Mouse (Mus musculus): ENCODE measurements at regions not wholly inside any gene's neighbourhood (a gene's known extent, or its start where the extent isn't known, plus 50 kb on each side); places are given as distances from the start of the nearest gene placed in this dataset.

- Histone ChIP-seq H3K4me2 (no peak overlapping the region), H3K4me1 (no peaks in the 10 kb centered on the region), H3K4me3 (replicated peaks) (no peak overlapping the region), H3K36me3 (no peaks in the 10 kb centered on the region), H3K27me3 (replicated peaks) (no peaks in the 10 kb centered on the region), H3K9me3 (replicated peaks) (no peaks in the 10 kb centered on the region), H3K27ac (replicated peaks) (no peak overlapping the region), H3K9ac (replicated peaks) (no peak overlapping the region)
- 76% methylated on average over 8 of the region's 8 CpGs for WGBS
- ATAC-seq (ENCODE audit: low FRiP score) = no peak
Observed at GRCm38 (mm10) chr10:83906751-83907150, 184.1 kb downstream of the 1500009L16Rik start.

- Histone ChIP-seq H3K4me1 (peaks cover 14% of the 10 kb centered on the region), H3K27me3 (replicated peaks) (no peaks in the 10 kb centered on the region), H3K9me3 (replicated peaks) (no peaks in the 10 kb centered on the region), H3K36me3 (no peaks in the 10 kb centered on the region), H3K27ac (replicated peaks) (no peak overlapping the region), H3K4me3 (replicated peaks) (no peak overlapping the region), H3K4me2 (no peak overlapping the region), H3K9ac (replicated peaks) (no peak overlapping the region)
- WGBS = 95% methylated on average over 10 of the region's 10 CpGs
- ATAC-seq (ENCODE audit: low FRiP score) = no peak
Observed at GRCm38 (mm10) chr10:83910649-83911370, 188.1 kb downstream of the 1500009L16Rik start.

GRCm38 (mm10) chr10:83914401-83915132, 191.9 kb downstream of the 1500009L16Rik start:
- 10% methylated on average over 12 of the region's 12 CpGs for WGBS
- no peaks in the 10 kb centered on the region for H3K27me3 ChIP-seq (replicated peaks)
- ATAC-seq (ENCODE audit: low FRiP score) = peak; percentile 8; the same call in 1 of the 2 replicates
- H3K4me2 ChIP-seq = no peak overlapping the region; the same call in 1 of the 2 replicates
- H3K9ac ChIP-seq (replicated peaks) = no peak overlapping the region
- H3K27ac ChIP-seq (replicated peaks) = no peak overlapping the region; the same call in 1 of the 2 replicates
- no peaks in the 10 kb centered on the region for H3K9me3 ChIP-seq (replicated peaks)
- peaks cover 14% of the 10 kb centered on the region for H3K4me1 ChIP-seq
- no peaks in the 10 kb centered on the region for H3K36me3 ChIP-seq
- no peak overlapping the region for H3K4me3 ChIP-seq (replicated peaks)

DNA sequence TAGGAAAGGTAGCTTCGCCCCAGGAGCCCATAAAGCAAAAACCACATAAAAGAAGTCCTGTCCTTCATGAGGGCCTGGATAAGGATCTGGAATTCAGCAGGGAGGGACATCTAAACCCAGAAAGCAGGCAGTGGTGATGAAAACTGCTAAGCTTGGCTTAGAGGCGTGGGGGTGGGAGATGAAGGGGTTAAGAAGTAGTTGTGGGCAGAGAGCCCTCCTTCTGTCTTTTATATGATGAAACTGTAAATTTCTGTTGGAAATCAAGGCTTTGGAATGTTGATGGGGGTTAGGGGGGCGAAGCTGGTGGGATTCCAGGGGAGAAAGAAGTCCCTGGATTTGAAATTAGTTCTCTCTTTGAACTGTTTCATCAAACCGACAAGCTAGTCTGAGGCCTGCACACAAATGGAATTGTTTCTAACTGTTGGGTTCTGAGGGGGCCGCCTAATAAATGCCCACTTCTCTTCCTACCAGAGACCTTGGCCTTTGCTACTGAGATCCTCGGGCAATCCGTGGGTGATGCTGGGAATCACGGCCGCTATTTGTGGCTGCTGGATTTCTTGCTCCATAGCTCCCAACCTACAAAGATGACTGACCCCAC, 192.6 kb downstream of the 1500009L16Rik start:
- Histone ChIP-seq H3K4me3 (replicated peaks) (no peak overlapping the region), H3K36me3 (no peaks in the 10 kb centered on the region), H3K27me3 (replicated peaks) (no peaks in the 10 kb centered on the region), H3K9me3 (replicated peaks) (no peaks in the 10 kb centered on the region), H3K27ac (replicated peaks) (no peak overlapping the region), H3K4me2 (no peak overlapping the region), H3K9ac (replicated peaks) (no peak overlapping the region), H3K4me1 (peaks cover 14% of the 10 kb centered on the region)
- 19% methylated on average over 9 of the region's 9 CpGs for WGBS
- ATAC-seq (ENCODE audit: low FRiP score) = no peak

- ATAC-seq (ENCODE audit: low FRiP score) = peak; percentile 53; the same call in 1 of the 2 replicates
- H3K9me3 ChIP-seq (replicated peaks) = no peaks in the 10 kb centered on the region
- H3K4me3 ChIP-seq (replicated peaks) = no peak overlapping the region
- H3K27ac ChIP-seq (replicated peaks) = no peak overlapping the region
- no peaks in the 10 kb centered on the region for H3K27me3 ChIP-seq (replicated peaks)
- no peaks in the 10 kb centered on the region for H3K36me3 ChIP-seq
- H3K4me2 ChIP-seq = no peak overlapping the region
- H3K4me1 ChIP-seq = peaks cover 6% of the 10 kb centered on the region
- 59% methylated on average over 4 of the region's 4 CpGs for WGBS
- H3K9ac ChIP-seq (replicated peaks) = no peak overlapping the region
Observed at GRCm38 (mm10) chr10:83926990-83927389, 204.3 kb downstream of the 1500009L16Rik start.

DNA sequence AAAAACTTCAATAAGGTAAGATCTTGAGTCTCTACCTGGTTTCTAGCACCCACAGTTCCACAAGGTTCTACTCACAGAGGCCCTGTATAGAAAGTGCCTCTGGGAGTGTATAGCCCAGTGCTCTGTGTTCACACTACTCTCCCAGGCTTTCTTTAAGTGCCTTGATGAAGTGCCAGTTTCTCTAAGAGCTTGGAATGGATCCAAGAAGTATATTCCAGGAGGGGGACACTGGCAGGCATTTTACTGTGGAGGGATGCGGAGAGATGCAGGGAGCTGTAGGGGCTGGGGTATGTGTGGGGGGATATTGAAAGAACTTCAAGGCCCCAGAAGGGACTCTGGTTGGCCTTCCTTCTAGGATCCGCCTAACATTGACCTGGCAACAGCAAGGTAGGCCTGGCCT, 204.9 kb downstream of the 1500009L16Rik start:
- H3K4me2 ChIP-seq = no peak overlapping the region
- H3K4me1 ChIP-seq = peaks cover 6% of the 10 kb centered on the region
- H3K9ac ChIP-seq (replicated peaks) = no peak overlapping the region
- H3K36me3 ChIP-seq = no peaks in the 10 kb centered on the region
- peak; percentile 59; the same call in 1 of the 2 replicates for ATAC-seq (ENCODE audit: low FRiP score)
- no peaks in the 10 kb centered on the region for H3K9me3 ChIP-seq (replicated peaks)
- H3K27me3 ChIP-seq (replicated peaks) = no peaks in the 10 kb centered on the region
- WGBS = 75% methylated on average over 2 of the region's 2 CpGs
- H3K4me3 ChIP-seq (replicated peaks) = no peak overlapping the region
- H3K27ac ChIP-seq (replicated peaks) = 0 out of 2 replicates have a peak overlapping the region, but pooled peaks have one; percentile 48

DNA sequence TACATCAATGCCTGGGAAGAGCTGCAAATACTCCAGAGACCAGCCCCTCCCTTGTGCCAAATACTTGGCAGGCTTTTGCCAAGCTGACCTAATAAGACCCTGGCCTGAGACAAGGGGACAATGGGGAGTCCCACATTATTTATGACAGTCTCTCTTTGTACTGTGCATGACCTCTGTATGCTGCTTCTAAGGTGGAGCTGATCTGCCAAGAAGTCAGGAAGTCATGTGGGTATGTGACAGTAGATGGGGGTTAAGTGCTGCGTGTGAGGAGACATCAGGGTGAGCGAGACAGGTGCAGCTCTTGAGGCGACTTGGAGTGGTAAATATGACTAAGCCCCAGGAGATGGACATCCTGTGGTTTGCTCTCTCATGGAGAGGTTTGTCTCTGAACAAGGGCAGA, 209.1 kb downstream of the 1500009L16Rik start:
- Histone ChIP-seq H3K4me3 (replicated peaks) (no peak overlapping the region), H3K4me2 (no peak overlapping the region), H3K9me3 (replicated peaks) (no peaks in the 10 kb centered on the region), H3K4me1 (peaks cover 6% of the 10 kb centered on the region), H3K27me3 (replicated peaks) (no peaks in the 10 kb centered on the region), H3K36me3 (no peaks in the 10 kb centered on the region), H3K9ac (replicated peaks) (no peak overlapping the region), H3K27ac (replicated peaks) (no peak overlapping the region)
- no peak for ATAC-seq (ENCODE audit: low FRiP score)
- WGBS = 28% methylated on average over 3 of the region's 3 CpGs

GRCm38 (mm10) chr10:83933201-83933600, 210.5 kb downstream of the 1500009L16Rik start:
- ATAC-seq (ENCODE audit: low FRiP score) = no peak
- WGBS = 85% methylated on average over 7 of the region's 7 CpGs
- no peak overlapping the region for H3K27ac ChIP-seq (replicated peaks)

GRCm38 (mm10) chr10:83934498-83934897, 211.8 kb downstream of the 1500009L16Rik start:
- no peaks in the 10 kb centered on the region for H3K27me3 ChIP-seq (replicated peaks)
- WGBS = 42% methylated on average over 3 of the region's 3 CpGs
- no peak for ATAC-seq (ENCODE audit: low FRiP score)

More at GRCm38 (mm10) chr10:83933201-83933600, 210.5 kb downstream of the 1500009L16Rik start:
- Histone ChIP-seq H3K4me3 (replicated peaks) (no peak overlapping the region), H3K4me1 (no peaks in the 10 kb centered on the region), H3K9ac (replicated peaks) (no peak overlapping the region), H3K4me2 (no peak overlapping the region), H3K9me3 (replicated peaks) (no peaks in the 10 kb centered on the region), H3K36me3 (no peaks in the 10 kb centered on the region), H3K27me3 (replicated peaks) (no peaks in the 10 kb centered on the region)

GRCm38 (mm10) chr10:83937168-83937567, 214.5 kb downstream of the 1500009L16Rik start:
- Histone ChIP-seq H3K4me3 (replicated peaks) (no peak overlapping the region), H3K4me2 (no peak overlapping the region), H3K9me3 (replicated peaks) (no peaks in the 10 kb centered on the region), H3K27me3 (replicated peaks) (no peaks in the 10 kb centered on the region), H3K36me3 (no peaks in the 10 kb centered on the region), H3K4me1 (no peaks in the 10 kb centered on the region), H3K9ac (replicated peaks) (no peak overlapping the region), H3K27ac (replicated peaks) (no peak overlapping the region)
- 74% methylated on average over 9 of the region's 9 CpGs for WGBS
- no peak for ATAC-seq (ENCODE audit: low FRiP score)

More at GRCm38 (mm10) chr10:83934498-83934897, 211.8 kb downstream of the 1500009L16Rik start:
- no peaks in the 10 kb centered on the region for H3K4me1 ChIP-seq
- H3K4me2 ChIP-seq = no peak overlapping the region
- H3K4me3 ChIP-seq (replicated peaks) = no peak overlapping the region
- H3K36me3 ChIP-seq = no peaks in the 10 kb centered on the region
- no peaks in the 10 kb centered on the region for H3K9me3 ChIP-seq (replicated peaks)
- no peak overlapping the region for H3K27ac ChIP-seq (replicated peaks)
- H3K9ac ChIP-seq (replicated peaks) = no peak overlapping the region

DNA sequence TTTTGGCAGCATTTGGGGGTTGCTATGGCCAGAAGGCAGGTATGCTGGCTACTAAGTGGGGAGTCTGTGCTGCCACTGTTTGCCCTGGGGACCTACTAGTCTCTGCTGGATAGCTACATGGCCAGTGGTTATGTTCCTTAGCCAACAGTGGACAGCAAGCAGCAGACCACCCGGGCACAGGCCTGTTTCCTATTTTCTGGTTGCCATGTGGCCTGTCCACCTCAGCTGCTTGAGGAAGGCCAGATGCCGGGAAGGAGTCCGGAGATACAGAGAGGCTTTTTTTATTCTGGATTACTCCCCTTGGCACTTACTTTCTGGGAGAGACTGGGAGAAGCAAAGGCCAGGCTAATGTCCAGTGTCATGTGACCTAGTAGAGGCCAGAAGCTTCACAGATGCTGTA, 219.4 kb downstream of the 1500009L16Rik start:
- Histone ChIP-seq H3K4me2 (no peak overlapping the region), H3K27me3 (replicated peaks) (no peaks in the 10 kb centered on the region), H3K4me3 (replicated peaks) (no peak overlapping the region), H3K36me3 (no peaks in the 10 kb centered on the region), H3K4me1 (no peaks in the 10 kb centered on the region), H3K9ac (replicated peaks) (no peak overlapping the region), H3K9me3 (replicated peaks) (no peaks in the 10 kb centered on the region), H3K27ac (replicated peaks) (no peak overlapping the region)
- whole genome bisulfite sequencing = 79% methylated on average over 3 of the region's 3 CpGs
- ATAC-seq (ENCODE audit: low FRiP score) = no peak

All from neural tube, embryonic 15.5 days (tissue).